Mouse (Mus musculus): ENCODE measurements around the gene Adgrg1. TPM values are rescaled to one million over a fixed set of nuclear protein-coding genes. Genes with fewer than 3 reads are reported as not detected.

The Adgrg1 gene
- polyA plus RNA-seq, 1 experiment from 2014 or later, result 33.8 TPM

DNA sequence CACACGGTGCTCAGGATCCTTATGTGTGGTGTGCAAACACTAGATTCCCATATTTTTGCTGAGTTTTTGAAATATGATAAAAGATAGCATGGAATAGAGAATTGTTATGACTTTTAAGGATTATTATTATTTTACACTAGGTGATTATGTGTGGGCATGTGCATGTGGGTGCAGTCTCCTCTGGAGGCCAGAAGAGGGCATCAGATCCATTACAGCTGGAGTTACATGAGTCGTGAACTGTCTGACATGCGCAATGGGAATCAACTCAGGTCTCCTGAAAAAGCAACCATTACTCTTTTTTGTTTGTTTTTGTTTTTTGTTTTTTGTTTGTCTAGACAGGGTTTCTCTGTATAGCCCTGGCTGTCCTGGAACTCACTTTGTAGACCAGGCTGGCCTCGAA is 25.5 kb upstream of the Adgrg1 start:
- H3K27ac ChIP-seq (ENCODE audit: low read depth), result no peak overlapping the region
- TF ChIP-seq CTCF (IDR thresholded peaks at IDR 0.05; ENCODE audit: low read depth), result peak; percentile 26
- ATAC-seq (ENCODE audit: insufficient read depth), result no peak
- H3K4me1 ChIP-seq (ENCODE audit: insufficient read depth), result no peaks in the 10 kb centered on the region
- no peaks in the 10 kb centered on the region for H3K36me3 ChIP-seq (ENCODE audit: insufficient read depth)
- H3K4me3 ChIP-seq (ENCODE audit: low read depth, low read length), result no peak overlapping the region
- H3K9ac ChIP-seq, result no peak overlapping the region
- 76% methylated on average over 4 of the region's 4 CpGs for WGBS
- no peak for DNase-seq
- no peaks in the 10 kb centered on the region for H3K9me3 ChIP-seq (ENCODE audit: low read depth, low read length)
- H3K4me2 ChIP-seq, result no peak overlapping the region
- no peaks in the 10 kb centered on the region for H3K27me3 ChIP-seq (ENCODE audit: insufficient read depth, low read length)

DNA sequence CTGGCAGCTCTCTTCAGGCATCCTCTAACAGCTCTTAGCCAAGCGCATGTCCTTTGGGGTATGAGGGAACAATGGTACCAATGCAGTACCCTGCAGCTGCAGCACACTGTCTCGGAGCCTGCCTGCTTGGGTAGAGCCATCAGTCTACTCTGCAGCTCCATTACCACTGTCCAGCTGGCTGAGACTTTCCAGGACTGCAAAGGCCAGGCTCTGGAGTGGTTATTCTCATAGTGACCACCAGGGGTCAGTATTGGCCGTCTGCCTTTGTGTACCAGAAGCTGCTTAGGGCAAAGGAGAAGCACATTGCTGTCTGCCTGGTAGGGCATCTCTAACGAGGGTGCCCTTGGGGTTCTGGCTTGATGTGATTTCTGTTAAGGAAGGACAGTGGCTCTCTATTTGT is 24.5 kb upstream of the Adgrg1 start:
- Histone ChIP-seq H3K9me3 (ENCODE audit: low read depth, low read length) (no peaks in the 10 kb centered on the region), H3K27ac (ENCODE audit: low read depth) (no peak overlapping the region), H3K27me3 (ENCODE audit: insufficient read depth, low read length) (no peaks in the 10 kb centered on the region), H3K36me3 (ENCODE audit: insufficient read depth) (no peaks in the 10 kb centered on the region), H3K4me1 (ENCODE audit: insufficient read depth) (0 out of 2 replicates have a peak, but pooled peaks cover 4% of the 10 kb centered on the region), H3K4me2 (no peak overlapping the region), H3K9ac (no peak overlapping the region), H3K4me3 (ENCODE audit: low read depth, low read length) (no peak overlapping the region)
- peak; percentile 99 for TF ChIP-seq CTCF (IDR thresholded peaks at IDR 0.05; ENCODE audit: low read depth)
- DNase-seq (peak; percentile 87), ATAC-seq (ENCODE audit: insufficient read depth) (peak; percentile 53; the same call in 1 of the 2 replicates)
- WGBS, result 20% methylated on average over 4 of the region's 4 CpGs

GRCm38 (mm10) chr8:94950458-94950857 is 24.1 kb upstream of the Adgrg1 start:
- no peak overlapping the region for H3K27ac ChIP-seq (ENCODE audit: low read depth)
- H3K9me3 ChIP-seq (ENCODE audit: low read depth, low read length), result no peaks in the 10 kb centered on the region
- no peak overlapping the region for H3K4me2 ChIP-seq
- ATAC-seq (ENCODE audit: insufficient read depth), result no peak
- WGBS, result 78% methylated on average over 5 of the region's 5 CpGs
- DNase-seq, result no peak
- no peaks in the 10 kb centered on the region for H3K27me3 ChIP-seq (ENCODE audit: insufficient read depth, low read length)
- TF ChIP-seq CTCF (IDR thresholded peaks at IDR 0.05; ENCODE audit: low read depth), result no peak
- no peaks in the 10 kb centered on the region for H3K36me3 ChIP-seq (ENCODE audit: insufficient read depth)
- 0 out of 2 replicates have a peak, but pooled peaks cover 4% of the 10 kb centered on the region for H3K4me1 ChIP-seq (ENCODE audit: insufficient read depth)
- no peak overlapping the region for H3K4me3 ChIP-seq (ENCODE audit: low read depth, low read length)
- no peak overlapping the region for H3K9ac ChIP-seq

GRCm38 (mm10) chr8:94952086-94952485 is 22.5 kb upstream of the Adgrg1 start:
- H3K4me2 ChIP-seq, result no peak overlapping the region
- no peak for TF ChIP-seq CTCF (IDR thresholded peaks at IDR 0.05; ENCODE audit: low read depth)
- no peaks in the 10 kb centered on the region for H3K36me3 ChIP-seq (ENCODE audit: insufficient read depth)
- H3K4me3 ChIP-seq (ENCODE audit: low read depth, low read length), result no peak overlapping the region
- H3K9me3 ChIP-seq (ENCODE audit: low read depth, low read length), result no peaks in the 10 kb centered on the region
- WGBS, result 57% methylated on average over 5 of the region's 5 CpGs
- no peaks in the 10 kb centered on the region for H3K27me3 ChIP-seq (ENCODE audit: insufficient read depth, low read length)
- no peak overlapping the region for H3K27ac ChIP-seq (ENCODE audit: low read depth)
- ATAC-seq (ENCODE audit: insufficient read depth) (no peak), DNase-seq (no peak)
- H3K9ac ChIP-seq, result no peak overlapping the region
- H3K4me1 ChIP-seq (ENCODE audit: insufficient read depth), result 0 out of 2 replicates have a peak, but pooled peaks cover 4% of the 10 kb centered on the region

- no peak for DNase-seq
- Histone ChIP-seq H3K4me2 (peak overlapping the region; percentile 42; the same call in 1 of the 2 replicates), H3K4me1 (ENCODE audit: insufficient read depth) (0 out of 2 replicates have a peak, but pooled peaks cover 4% of the 10 kb centered on the region), H3K4me3 (ENCODE audit: low read depth, low read length) (no peak overlapping the region), H3K36me3 (ENCODE audit: insufficient read depth) (no peaks in the 10 kb centered on the region), H3K9me3 (ENCODE audit: low read depth, low read length) (no peaks in the 10 kb centered on the region), H3K27ac (ENCODE audit: low read depth) (peak overlapping the region; percentile 87), H3K27me3 (ENCODE audit: insufficient read depth, low read length) (no peaks in the 10 kb centered on the region), H3K9ac (no peak overlapping the region)
- 44% methylated on average over 7 of the region's 7 CpGs for WGBS
- no peak for ATAC-seq (ENCODE audit: insufficient read depth)
- TF ChIP-seq CTCF (IDR thresholded peaks at IDR 0.05; ENCODE audit: low read depth), result no peak
These were observed 20.8 kb upstream of the Adgrg1 start for GRCm38 (mm10) chr8:94953624-94954367.

DNA sequence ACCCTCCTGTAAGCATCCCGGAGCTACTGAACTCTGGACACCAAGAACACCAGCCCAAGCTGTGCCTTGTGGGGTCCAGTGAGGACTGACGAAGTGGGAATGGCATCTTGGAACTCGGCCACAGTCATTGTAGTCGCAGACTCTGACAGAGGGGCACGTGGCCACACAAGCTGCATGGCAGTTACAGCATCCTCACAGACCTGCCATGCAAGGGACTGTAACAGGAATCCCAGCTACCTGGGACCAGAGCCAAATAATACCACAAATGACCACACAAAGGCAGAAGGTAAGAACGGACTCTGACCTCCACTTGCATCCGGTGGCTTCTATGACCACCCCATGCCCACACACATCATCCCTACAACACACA is 20.2 kb upstream of the Adgrg1 start:
- 0 out of 2 replicates have a peak, but pooled peaks cover 4% of the 10 kb centered on the region for H3K4me1 ChIP-seq (ENCODE audit: insufficient read depth)
- peak; percentile 65 for ATAC-seq (ENCODE audit: insufficient read depth)
- no peak for TF ChIP-seq CTCF (IDR thresholded peaks at IDR 0.05; ENCODE audit: low read depth)
- peak; percentile 74 for DNase-seq
- H3K9ac ChIP-seq, result no peak overlapping the region
- H3K36me3 ChIP-seq (ENCODE audit: insufficient read depth), result no peaks in the 10 kb centered on the region
- H3K4me3 ChIP-seq (ENCODE audit: low read depth, low read length), result no peak overlapping the region
- no peaks in the 10 kb centered on the region for H3K9me3 ChIP-seq (ENCODE audit: low read depth, low read length)
- peak overlapping the region; percentile 42; the same call in 1 of the 2 replicates for H3K4me2 ChIP-seq
- 42% methylated on average over 7 of the region's 7 CpGs for WGBS
- no peaks in the 10 kb centered on the region for H3K27me3 ChIP-seq (ENCODE audit: insufficient read depth, low read length)
- H3K27ac ChIP-seq (ENCODE audit: low read depth), result peak overlapping the region; percentile 87

DNA sequence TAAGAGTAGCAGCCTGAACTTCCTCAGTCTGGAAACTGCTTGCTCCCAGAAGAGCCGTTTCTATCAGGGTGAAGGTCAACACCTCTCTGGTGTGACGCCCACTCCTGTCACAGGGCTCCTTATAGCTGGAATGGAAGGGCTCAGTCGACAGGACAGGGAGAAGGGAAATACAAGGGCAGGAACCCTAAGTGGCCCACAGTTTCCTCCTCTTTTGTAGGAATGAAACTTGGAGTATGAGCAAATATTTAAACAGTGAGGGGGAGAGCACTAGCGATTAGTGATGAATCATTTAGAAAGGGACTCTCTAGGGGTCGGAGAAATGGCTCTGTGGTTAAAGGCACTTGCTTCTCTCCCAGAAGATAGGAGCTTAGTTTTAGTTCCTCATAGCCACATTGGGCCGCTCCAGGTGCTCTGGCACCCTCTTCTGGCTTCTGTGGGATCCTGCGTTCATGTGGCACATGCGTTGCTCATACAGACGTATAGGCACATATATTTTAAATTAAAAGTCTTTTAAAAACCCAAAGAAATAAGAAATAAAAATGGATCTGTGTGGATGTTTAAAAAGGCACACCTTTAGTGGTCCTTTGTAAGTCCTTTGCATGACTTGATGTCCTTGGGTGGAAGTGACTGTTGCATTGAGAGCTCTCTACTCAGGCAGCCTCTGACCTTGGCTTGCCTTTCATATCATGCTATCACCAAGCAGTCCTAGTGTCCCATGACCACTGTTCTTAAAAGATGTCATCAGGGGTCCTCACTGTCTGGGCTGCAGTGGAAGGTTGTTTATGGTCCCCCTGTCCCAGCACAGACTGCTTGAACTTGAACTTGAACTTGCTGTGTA is 19.4 kb upstream of the Adgrg1 start:
- Histone ChIP-seq H3K4me2 (peak overlapping the region; percentile 42; the same call in 1 of the 2 replicates), H3K4me3 (ENCODE audit: low read depth, low read length) (no peak overlapping the region), H3K9ac (no peak overlapping the region), H3K36me3 (ENCODE audit: insufficient read depth) (no peaks in the 10 kb centered on the region), H3K27ac (ENCODE audit: low read depth) (peak overlapping the region; percentile 87), H3K27me3 (ENCODE audit: insufficient read depth, low read length) (no peaks in the 10 kb centered on the region), H3K9me3 (ENCODE audit: low read depth, low read length) (no peaks in the 10 kb centered on the region), H3K4me1 (ENCODE audit: insufficient read depth) (0 out of 2 replicates have a peak, but pooled peaks cover 4% of the 10 kb centered on the region)
- ATAC-seq (ENCODE audit: insufficient read depth) (peak; percentile 74), DNase-seq (peak; percentile 81)
- WGBS, result 15% methylated on average over 9 of the region's 9 CpGs
- TF ChIP-seq CTCF (IDR thresholded peaks at IDR 0.05; ENCODE audit: low read depth), result peak; percentile 67

Measured in lung, embryonic 14.5 days (tissue).